Mouse (Mus musculus): ENCODE results near the gene Pdcd5.

DNA sequence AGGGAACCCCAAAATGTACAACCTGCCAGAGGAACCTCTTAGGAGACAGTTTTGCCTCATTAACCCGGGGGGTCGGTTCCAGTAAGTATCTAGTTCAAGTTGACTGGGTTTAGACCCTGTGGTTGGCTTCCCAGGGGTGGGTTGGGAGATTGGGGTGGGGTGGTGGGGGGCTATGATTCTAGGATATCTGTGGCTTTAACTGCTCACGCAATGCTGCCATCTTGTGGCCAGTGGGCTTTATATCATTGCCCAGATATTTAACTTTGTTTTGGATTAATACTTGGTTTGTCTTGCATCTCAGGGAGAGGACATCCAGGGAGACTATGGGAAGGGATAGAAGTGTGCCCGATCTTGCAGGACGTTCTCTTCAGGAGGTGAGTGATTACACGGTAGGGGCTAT, 11.1 kb downstream of the Pdcd5 start:
- TF ChIP-seq POLR2A (IDR thresholded peaks at IDR 0.05; ENCODE audit: insufficient read depth, low read length) = no peak
- peak; percentile 37 for TF ChIP-seq CTCF (IDR thresholded peaks at IDR 0.05; ENCODE audit: low read depth, low read length)
- TF ChIP-seq EP300 (IDR thresholded peaks at IDR 0.05; ENCODE audit: insufficient read depth, low read depth, low read length) = no peak

All from ES-Bruce4 (cell line).